Mouse (Mus musculus) fibroblast of lung, adult 2 months (primary cell): Measurements from ENCODE around the gene Klhl11.

Experiments used
- DNase-seq: peaks from one replicate; pipeline ENCODE4 v3.0.0-alpha.2; 2011; ENCODE audit warnings: low read depth

The Klhl11 gene

GRCm38 (mm10) chr11:100413541-100413940, 59.0 kb downstream of the Klhl11 start:
- DNase-seq, result no peak
